Mouse (Mus musculus) E14TG2a.4 (cell line): ENCODE results near the gene Apba1.

ENCODE experiments used
- CTCF ChIP-seq: conservative IDR thresholded peaks from 2 replicates; pipeline ENCODE4 v1.5.1; 2014; ENCODE audit warnings: low read length
- NANOG ChIP-seq: IDR thresholded peaks from 2 replicates; pipeline ENCODE4 v1.6.1; 2014; ENCODE audit warnings: borderline replicate concordance, low read length, mixed read lengths
- POU5F1 ChIP-seq: IDR thresholded peaks from 2 replicates; pipeline ENCODE4 v1.6.1; 2014; ENCODE audit warnings: low read length, borderline replicate concordance

- no peak for TF ChIP-seq CTCF
- TF ChIP-seq POU5F1, result no peak
- TF ChIP-seq NANOG, result no peak
Observed at GRCm38 (mm10) chr19:23816762-23817161, 58.1 kb downstream of the Apba1 start.
